Mouse (Mus musculus) embryonic facial prominence, embryonic 11.5 days (tissue): ENCODE measurements around the gene Nmrk1. TPM values are rescaled to one million over a fixed set of nuclear protein-coding genes. Genes with fewer than 3 reads are reported as not detected.
A peak's percentile ranks its signal among the peaks of the same experiment; 100 is the strongest.

ENCODE experiments used
- ATAC-seq: fragments of 200-750 bp; cut with Nextera tagmentation; replicated peaks from 2 replicates; pipeline ENCODE4 v1.8.0; 2017; ENCODE audit warnings: low read depth; ENCODE audit not compliant: insufficient number of reproducible peaks, low FRiP score, low TSS enrichment
- DNase-seq: peaks from one replicate; pipeline ENCODE4 v3.0.0-alpha.2; 2015; ENCODE audit warnings: low spot score
- H3K27ac ChIP-seq: fragments of 300-500 bp; sonication (generic); replicated peaks from 2 replicates; pipeline ENCODE4 v1.5.1; 2014; ENCODE audit warnings: mild to moderate bottlenecking, low read depth, low read length, control low read depth
- H3K27me3 ChIP-seq: fragments of 300-500 bp; sonication (generic); 2 replicates; pipeline ENCODE4 v1.6.1; 2014; ENCODE audit warnings: mild to moderate bottlenecking, low read length, moderate library complexity, mixed read lengths; ENCODE audit not compliant: control insufficient read depth, insufficient read depth
- H3K36me3 ChIP-seq: fragments of 300-500 bp; sonication (generic); replicated peaks from 2 replicates; pipeline ENCODE4 v1.6.1; 2014; ENCODE audit warnings: low read depth, mild to moderate bottlenecking, low read length, moderate library complexity, mixed read lengths; ENCODE audit not compliant: control insufficient read depth, insufficient read depth
- H3K4me1 ChIP-seq: fragments of 300-500 bp; sonication (generic); 2 replicates; pipeline ENCODE4 v1.6.1; 2014; ENCODE audit warnings: low read length, mixed read lengths; ENCODE audit not compliant: control insufficient read depth, insufficient read depth
- H3K4me2 ChIP-seq: fragments of 300-500 bp; sonication (generic); 2 replicates; pipeline ENCODE4 v1.6.1; 2014; ENCODE audit warnings: low read depth, mild to moderate bottlenecking, control low read depth, low read length, moderate library complexity
- H3K4me3 ChIP-seq: fragments of 300-500 bp; sonication (generic); 2 replicates; pipeline ENCODE4 v1.5.1; 2014; ENCODE audit warnings: low read depth, low read length, control low read depth
- H3K9ac ChIP-seq: fragments of 300-500 bp; sonication (generic); replicated peaks from 2 replicates; pipeline ENCODE4 v1.6.1; 2014; ENCODE audit warnings: mild to moderate bottlenecking, control low read depth, low read length
- H3K9me3 ChIP-seq: fragments of 300-500 bp; sonication (generic); replicated peaks from 2 replicates; pipeline ENCODE4 v1.6.1; 2016; ENCODE audit warnings: mild to moderate bottlenecking, low read length, inconsistent platforms, mixed read lengths; ENCODE audit not compliant: control insufficient read depth
- WGBS: fragments of 180-500 bp; shearing (Covaris S2); extraction: QIAGEN DNeasy Blood & Tissue Kit; methylation state at CpG from one replicate; pipeline ENCODE4 v1.1.7; 2014; 5-methylcytosine and 5-hydroxymethylcytosine counted together
- polyA plus RNA-seq: library from polyadenylated mRNA; unstranded; fragments of >200 nt; fragmentation: Nextera tagmentation; extraction: Ambion mirVana; gene quantifications from 2 replicates; pipeline ENCODE4 v1.2.1, GENCODE M21; 2014

Nmrk1 gene
- polyA plus RNA-seq, 1 experiment from 2014 or later, result 5.1 TPM

- Histone ChIP-seq H3K9me3 (no peaks in the 10 kb centered on the region), H3K9ac (no peak overlapping the region)
These were observed 42.5 kb upstream of the Nmrk1 start for GRCm38 (mm10) chr19:18589276-18589675.

GRCm38 (mm10) chr19:18590234-18590633 lies 41.5 kb upstream of the Nmrk1 start:
- H3K4me1 ChIP-seq, result no peaks in the 10 kb centered on the region
- WGBS, result 61% methylated on average over 5 of the region's 5 CpGs
- H3K27me3 ChIP-seq, result no peaks in the 10 kb centered on the region
- peak; percentile 12 for DNase-seq
- H3K27ac ChIP-seq, result no peak overlapping the region
- no peaks in the 10 kb centered on the region for H3K9me3 ChIP-seq
- no peak overlapping the region for H3K4me3 ChIP-seq
- no peak overlapping the region for H3K9ac ChIP-seq
- no peaks in the 10 kb centered on the region for H3K36me3 ChIP-seq
- no peak overlapping the region for H3K4me2 ChIP-seq
- no peak for ATAC-seq

More at GRCm38 (mm10) chr19:18589276-18589675, 42.5 kb upstream of the Nmrk1 start:
- 97% methylated on average over 8 of the region's 8 CpGs for WGBS
- Histone ChIP-seq H3K27ac (no peak overlapping the region), H3K4me2 (no peak overlapping the region), H3K27me3 (no peaks in the 10 kb centered on the region), H3K4me3 (no peak overlapping the region), H3K36me3 (no peaks in the 10 kb centered on the region), H3K4me1 (no peaks in the 10 kb centered on the region)
- no peak for DNase-seq
- ATAC-seq, result no peak

GRCm38 (mm10) chr19:18590942-18591354 lies 40.8 kb upstream of the Nmrk1 start:
- no peaks in the 10 kb centered on the region for H3K27me3 ChIP-seq
- H3K4me3 ChIP-seq, result no peak overlapping the region
- 64% methylated on average over 5 of the region's 5 CpGs for WGBS
- DNase-seq, result no peak
- no peak for ATAC-seq
- H3K27ac ChIP-seq, result no peak overlapping the region
- H3K4me2 ChIP-seq, result no peak overlapping the region
- no peak overlapping the region for H3K9ac ChIP-seq
- no peaks in the 10 kb centered on the region for H3K4me1 ChIP-seq
- no peaks in the 10 kb centered on the region for H3K36me3 ChIP-seq
- H3K9me3 ChIP-seq, result no peaks in the 10 kb centered on the region

GRCm38 (mm10) chr19:18592919-18593318 lies 38.8 kb upstream of the Nmrk1 start:
- Histone ChIP-seq H3K4me2 (no peak overlapping the region), H3K9me3 (no peaks in the 10 kb centered on the region), H3K36me3 (no peaks in the 10 kb centered on the region), H3K4me3 (no peak overlapping the region), H3K27ac (no peak overlapping the region), H3K27me3 (no peaks in the 10 kb centered on the region), H3K4me1 (no peaks in the 10 kb centered on the region), H3K9ac (no peak overlapping the region)
- ATAC-seq (no peak), DNase-seq (no peak)
- 75% methylated on average over 6 of the region's 6 CpGs for WGBS

- Histone ChIP-seq H3K27ac (no peak overlapping the region), H3K4me3 (no peak overlapping the region), H3K9me3 (no peaks in the 10 kb centered on the region), H3K9ac (no peak overlapping the region), H3K4me2 (no peak overlapping the region), H3K4me1 (no peaks in the 10 kb centered on the region), H3K36me3 (no peaks in the 10 kb centered on the region), H3K27me3 (no peaks in the 10 kb centered on the region)
- WGBS, result 89% methylated on average over 10 of the region's 10 CpGs
- ATAC-seq (no peak), DNase-seq (no peak)
These were observed 38.0 kb upstream of the Nmrk1 start for GRCm38 (mm10) chr19:18593722-18594121.

- DNase-seq, result no peak
- WGBS, result 84% methylated on average over 5 of the region's 5 CpGs
- H3K36me3 ChIP-seq, result no peaks in the 10 kb centered on the region
These were observed 34.9 kb upstream of the Nmrk1 start for GRCm38 (mm10) chr19:18596876-18597275.

GRCm38 (mm10) chr19:18597772-18598171 lies 34.0 kb upstream of the Nmrk1 start:
- no peaks in the 10 kb centered on the region for H3K4me1 ChIP-seq
- no peaks in the 10 kb centered on the region for H3K36me3 ChIP-seq
- H3K9me3 ChIP-seq, result no peaks in the 10 kb centered on the region
- no peak overlapping the region for H3K9ac ChIP-seq
- WGBS, result 88% methylated on average over 6 of the region's 6 CpGs
- ATAC-seq, result no peak
- no peak overlapping the region for H3K4me2 ChIP-seq
- no peaks in the 10 kb centered on the region for H3K27me3 ChIP-seq
- no peak for DNase-seq
- no peak overlapping the region for H3K27ac ChIP-seq
- no peak overlapping the region for H3K4me3 ChIP-seq

More at GRCm38 (mm10) chr19:18596876-18597275, 34.9 kb upstream of the Nmrk1 start:
- Histone ChIP-seq H3K4me3 (no peak overlapping the region), H3K4me1 (no peaks in the 10 kb centered on the region), H3K4me2 (no peak overlapping the region), H3K9me3 (no peaks in the 10 kb centered on the region), H3K27ac (no peak overlapping the region), H3K27me3 (no peaks in the 10 kb centered on the region), H3K9ac (no peak overlapping the region)
- ATAC-seq, result no peak

- Histone ChIP-seq H3K9me3 (no peaks in the 10 kb centered on the region), H3K27me3 (no peaks in the 10 kb centered on the region), H3K9ac (no peak overlapping the region), H3K36me3 (no peaks in the 10 kb centered on the region), H3K4me3 (no peak overlapping the region), H3K4me1 (no peaks in the 10 kb centered on the region), H3K27ac (no peak overlapping the region), H3K4me2 (no peak overlapping the region)
- ATAC-seq (no peak), DNase-seq (no peak)
- WGBS, result 92% methylated on average over 3 of the region's 3 CpGs
These were observed 33.4 kb upstream of the Nmrk1 start for GRCm38 (mm10) chr19:18598265-18598926.
